Mouse (Mus musculus): ENCODE data around the gene Them5.

DNA sequence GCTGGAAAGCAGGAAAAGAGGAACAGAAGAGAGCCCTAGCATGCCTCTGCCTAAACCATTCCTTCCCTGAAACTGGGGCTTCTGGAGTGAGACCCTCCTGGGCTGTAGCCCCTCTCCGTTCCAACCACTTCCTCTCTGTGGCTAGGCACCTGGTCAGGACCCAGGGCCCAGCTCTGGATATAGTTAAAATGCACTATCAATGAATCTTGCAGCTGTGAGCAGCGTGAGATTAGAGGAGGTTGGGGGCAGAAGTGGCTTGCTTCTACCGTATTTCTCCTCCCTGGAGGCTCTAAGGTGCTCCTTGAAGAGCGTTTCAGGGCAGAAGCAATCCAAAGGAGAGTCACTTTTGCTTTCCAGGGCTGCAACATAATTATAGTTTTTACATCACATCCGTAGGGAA, 40.4 kb downstream of the Them5 start:
- no peak for TF ChIP-seq CTCF (IDR thresholded peaks at IDR 0.05; ENCODE audit: borderline replicate concordance, insufficient read depth, low read length)
- no peak for TF ChIP-seq POLR2A (IDR thresholded peaks at IDR 0.05; ENCODE audit: low read depth, low read length)

Measured in embryonic fibroblast, embryonic 13.5 days (primary cell).